Mouse (Mus musculus) cerebellum, adult 2 months (tissue): ENCODE results near the gene Gpr3. TPM values are rescaled to one million over a fixed set of nuclear protein-coding genes. Genes with fewer than 3 reads are reported as not detected.
A peak's percentile ranks its signal among the peaks of the same experiment; 100 is the strongest.

Experiments used
- DNase-seq, 2 experiments: peaks; one replicate each; pipeline ENCODE4 v3.0.0; 2021
- H3K27ac ChIP-seq: fragments of 200-500 bp; 2 replicates; pipeline ENCODE4 v1.5.1; 2012; ENCODE audit warnings: low read length, control low read depth, inconsistent platforms; ENCODE audit not compliant: insufficient read depth
- H3K27me3 ChIP-seq: fragments of 200-500 bp; 2 replicates; pipeline ENCODE4 v1.6.1; 2012; ENCODE audit warnings: inconsistent platforms, mild to moderate bottlenecking, low read length, moderate library complexity; ENCODE audit not compliant: control insufficient read depth, insufficient read depth
- H3K4me1 ChIP-seq: fragments of 200-500 bp; 2 replicates; pipeline ENCODE4 v1.6.1; 2011; ENCODE audit warnings: low read length; ENCODE audit not compliant: control insufficient read depth, insufficient read depth
- H3K4me3 ChIP-seq: fragments of 200-500 bp; replicated peaks from 2 replicates; pipeline ENCODE3; 2011; ENCODE audit warnings: mild to moderate bottlenecking, low read depth, low read length, control low read depth; ENCODE audit not compliant: insufficient read depth
- CTCF ChIP-seq: fragments of 200-500 bp; IDR thresholded peaks from 2 replicates; pipeline ENCODE4 v1.5.1; 2011; ENCODE audit warnings: low read depth, mild to moderate bottlenecking, control low read depth, low read length, moderate library complexity, borderline replicate concordance; ENCODE audit not compliant: insufficient read depth
- POLR2A ChIP-seq: fragments of 200-500 bp; IDR thresholded peaks from 2 replicates; pipeline ENCODE4 v1.6.1; 2011; ENCODE audit warnings: low read length, control low read depth, borderline replicate concordance; ENCODE audit not compliant: insufficient read depth
- WGBS: fragments of 180-500 bp; shearing (Covaris S2); methylation state at CpG from one replicate; pipeline ENCODE4 v1.1.7; 2018; 5-methylcytosine and 5-hydroxymethylcytosine counted together
- polyA plus RNA-seq: library from polyadenylated mRNA; depleted of rRNA; stranded (reverse); fragments of >200 nt; gene quantifications from 2 replicates; pipeline ENCODE4 v1.2.3, GENCODE M21; 2012

The Gpr3 gene
- polyA plus RNA-seq, 1 experiment: 10.9 TPM

DNA sequence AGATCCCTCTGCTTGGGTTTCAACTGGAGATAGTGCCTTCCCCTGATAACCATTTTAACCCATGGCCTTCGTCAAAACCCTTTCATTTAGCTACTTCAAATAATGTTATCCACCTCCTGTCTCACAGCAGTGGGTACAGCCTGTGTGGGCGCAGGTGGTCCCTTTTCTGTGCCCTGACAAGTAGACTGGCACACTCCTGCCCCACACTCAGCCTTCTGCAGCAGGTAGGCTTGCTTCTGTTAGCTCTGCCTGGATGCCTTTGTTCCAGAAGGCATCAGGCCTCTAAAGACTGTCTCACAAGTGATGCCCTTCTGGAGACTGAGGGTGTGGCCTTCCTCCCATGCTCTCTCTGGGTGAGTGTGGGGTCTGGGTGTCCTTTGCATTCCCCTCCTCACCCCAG is 16.2 kb downstream of the Gpr3 start:
- no peak overlapping the region for H3K4me3 ChIP-seq
- TF ChIP-seq POLR2A: no peak
- TF ChIP-seq CTCF: no peak
- no peak overlapping the region for H3K27ac ChIP-seq
- no peak for DNase-seq
- H3K4me1 ChIP-seq: peaks cover 28% of the 10 kb centered on the region
- no peaks in the 10 kb centered on the region for H3K27me3 ChIP-seq
- WGBS: 94% methylated on average over 2 of the region's 2 CpGs

DNA sequence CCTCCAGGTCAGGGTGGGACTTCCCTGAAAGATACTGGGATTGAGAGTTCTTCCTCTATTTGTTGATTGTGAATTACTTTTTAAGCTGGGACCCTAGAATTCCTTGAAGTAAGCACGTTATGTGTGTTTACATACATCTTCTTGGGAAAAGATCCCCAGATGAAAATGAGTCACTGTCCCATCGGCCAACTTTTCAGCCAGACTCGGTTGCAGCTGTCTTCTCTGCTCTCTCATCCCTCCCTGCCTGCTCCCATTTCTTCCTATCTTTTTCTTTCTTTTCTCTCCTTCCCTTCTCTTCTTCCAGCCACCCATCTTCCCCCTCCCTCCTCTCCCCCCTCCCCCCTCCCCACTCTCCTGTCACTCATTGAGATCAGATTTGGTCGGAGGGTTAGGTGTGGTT is 17.3 kb downstream of the Gpr3 start:
- Histone ChIP-seq H3K27me3 (no peaks in the 10 kb centered on the region), H3K4me1 (peaks cover 18% of the 10 kb centered on the region), H3K4me3 (no peak overlapping the region), H3K27ac (no peak overlapping the region)
- WGBS: 77% methylated on average over 4 of the region's 4 CpGs
- no peak for TF ChIP-seq POLR2A
- TF ChIP-seq CTCF: no peak
- DNase-seq: no peak

DNA sequence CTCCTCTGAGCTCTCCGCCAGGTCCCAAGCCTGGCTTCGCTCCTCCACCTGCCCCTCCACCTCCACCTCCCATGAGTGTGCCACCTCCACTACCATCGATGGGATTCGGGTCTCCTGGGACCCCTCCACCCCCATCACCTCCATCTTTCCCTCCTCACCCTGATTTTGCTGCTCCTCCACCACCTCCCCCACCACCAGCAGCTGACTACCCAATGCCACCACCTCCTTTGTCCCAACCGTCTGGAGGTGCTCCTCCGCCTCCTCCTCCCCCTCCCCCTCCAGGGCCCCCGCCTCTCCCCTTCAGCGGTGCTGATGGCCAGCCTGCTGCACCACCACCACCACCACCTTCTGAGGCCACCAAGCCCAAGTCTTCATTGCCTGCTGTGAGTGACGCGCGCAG is 17.9 kb downstream of the Gpr3 start:
- Histone ChIP-seq H3K4me3 (no peak overlapping the region), H3K4me1 (peaks cover 18% of the 10 kb centered on the region), H3K27ac (no peak overlapping the region), H3K27me3 (no peaks in the 10 kb centered on the region)
- WGBS: 85% methylated on average over 11 of the region's 11 CpGs
- no peak for DNase-seq
- TF ChIP-seq CTCF (no peak), POLR2A (no peak)

DNA sequence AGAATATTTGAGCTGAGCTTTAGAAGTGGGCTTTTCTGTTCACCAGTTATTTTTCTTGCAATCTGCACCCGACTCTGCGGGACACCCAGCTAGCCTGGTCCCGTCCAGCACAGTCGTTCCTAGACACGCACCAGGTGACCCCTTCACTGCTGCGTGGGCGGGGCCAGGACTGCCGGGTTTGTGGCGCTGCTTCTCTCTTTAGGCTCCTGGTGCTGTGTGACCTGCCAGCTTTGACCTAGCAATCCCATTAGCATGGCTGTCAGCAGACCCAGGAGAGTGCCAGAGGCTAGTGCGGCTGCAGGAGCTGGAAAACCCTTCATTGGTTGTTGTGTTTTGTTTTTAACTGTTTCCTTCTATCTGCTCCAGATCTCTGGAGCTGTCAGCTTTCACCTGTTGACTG is 22.9 kb downstream of the Gpr3 start:
- Histone ChIP-seq H3K27me3 (no peaks in the 10 kb centered on the region), H3K4me3 (no peak overlapping the region), H3K27ac (no peak overlapping the region), H3K4me1 (no peaks in the 10 kb centered on the region)
- DNase-seq: no peak
- no peak for TF ChIP-seq CTCF
- WGBS: 65% methylated on average over 10 of the region's 10 CpGs

DNA sequence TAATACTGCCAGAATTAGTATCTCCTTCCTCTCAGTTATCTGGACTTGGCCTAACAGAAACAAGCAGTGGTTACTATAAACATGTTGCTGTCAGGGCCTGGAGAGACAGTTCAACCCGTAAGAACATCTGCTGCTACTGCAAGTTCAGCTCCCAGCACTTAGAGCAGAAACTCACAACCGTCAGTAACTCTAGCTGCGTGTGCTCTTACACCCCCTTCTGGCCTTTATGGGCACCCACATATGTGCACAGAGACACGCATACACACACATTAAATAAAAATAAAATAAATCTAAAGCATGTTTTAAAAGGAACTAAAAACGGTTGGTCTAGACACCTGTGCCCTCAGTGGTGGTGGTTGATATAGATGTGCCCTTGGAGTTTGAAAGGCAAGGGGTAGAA is 25.5 kb downstream of the Gpr3 start:
- no peak for DNase-seq
- H3K27me3 ChIP-seq: no peaks in the 10 kb centered on the region
- no peaks in the 10 kb centered on the region for H3K4me1 ChIP-seq
- no peak for TF ChIP-seq POLR2A
- 0 out of 2 replicates have a peak, but pooled peaks have one; percentile 7 for TF ChIP-seq CTCF
- 94% methylated on average over 5 of the region's 5 CpGs for WGBS
- no peak overlapping the region for H3K4me3 ChIP-seq
- H3K27ac ChIP-seq: no peak overlapping the region

DNA sequence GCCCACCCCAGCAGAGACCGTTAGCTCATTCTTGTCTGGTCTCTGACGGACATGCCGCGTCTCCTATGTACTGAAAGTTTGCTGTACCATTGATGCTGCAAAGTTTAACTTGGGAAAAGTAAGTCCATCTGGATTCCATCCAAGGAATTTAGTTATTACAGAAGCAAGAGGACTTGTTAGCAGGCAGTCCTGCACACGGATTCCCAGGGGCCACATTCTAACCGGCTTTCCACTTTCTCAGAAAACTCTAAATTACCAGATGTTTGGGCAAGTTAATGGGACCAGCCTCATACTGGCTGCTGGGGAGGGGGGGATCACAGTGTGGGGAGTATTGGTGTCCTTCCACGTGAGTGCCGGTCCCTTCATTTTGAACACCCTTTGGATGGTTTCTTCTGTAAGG is 26.4 kb downstream of the Gpr3 start:
- TF ChIP-seq CTCF (no peak), POLR2A (no peak)
- no peaks in the 10 kb centered on the region for H3K27me3 ChIP-seq
- WGBS: 83% methylated on average over 8 of the region's 8 CpGs
- H3K4me1 ChIP-seq: no peaks in the 10 kb centered on the region
- no peak overlapping the region for H3K27ac ChIP-seq
- DNase-seq: no peak
- no peak overlapping the region for H3K4me3 ChIP-seq

DNA sequence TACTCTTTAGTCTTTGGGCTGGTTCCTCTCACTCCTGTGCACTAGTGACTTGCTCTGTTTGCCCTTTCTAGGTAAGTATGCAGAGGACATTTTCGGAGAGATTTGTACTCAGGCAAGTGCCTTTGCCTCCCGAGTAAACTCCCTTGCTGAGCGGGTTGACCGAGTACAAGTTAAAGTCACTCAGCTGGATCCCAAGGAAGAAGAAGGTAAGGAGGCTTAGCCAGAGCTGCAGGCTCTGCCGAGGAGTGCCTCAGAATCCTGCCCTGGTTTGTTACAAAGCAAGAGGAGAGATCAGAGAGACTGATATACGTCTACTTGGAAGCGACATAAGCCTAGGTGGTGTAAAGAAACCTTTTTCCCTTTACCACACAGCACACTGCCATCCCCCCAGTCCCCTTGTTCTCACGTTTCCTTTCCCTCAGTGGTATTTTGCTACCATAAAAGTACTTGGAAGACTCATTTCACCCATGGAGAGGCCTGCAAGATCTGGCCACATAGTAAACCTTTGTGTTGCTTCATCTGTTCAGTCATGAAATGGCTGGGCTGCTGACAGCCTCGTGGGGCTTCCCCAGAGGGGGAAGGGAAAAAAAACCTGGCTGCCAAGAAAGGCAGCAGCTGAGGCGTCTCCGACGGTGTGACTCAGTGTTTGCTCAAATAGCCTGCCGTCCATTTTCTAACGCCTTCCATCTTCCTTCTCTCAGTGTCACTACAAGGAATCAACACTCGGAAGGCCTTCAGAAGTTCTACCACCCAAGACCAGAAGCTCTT is 27.3 kb downstream of the Gpr3 start:
- Histone ChIP-seq H3K27me3 (no peaks in the 10 kb centered on the region), H3K4me3 (no peak overlapping the region), H3K4me1 (no peaks in the 10 kb centered on the region), H3K27ac (no peak overlapping the region)
- WGBS: 35% methylated on average over 15 of the region's 15 CpGs
- TF ChIP-seq CTCF (no peak), POLR2A (no peak)
- DNase-seq: no peak

DNA sequence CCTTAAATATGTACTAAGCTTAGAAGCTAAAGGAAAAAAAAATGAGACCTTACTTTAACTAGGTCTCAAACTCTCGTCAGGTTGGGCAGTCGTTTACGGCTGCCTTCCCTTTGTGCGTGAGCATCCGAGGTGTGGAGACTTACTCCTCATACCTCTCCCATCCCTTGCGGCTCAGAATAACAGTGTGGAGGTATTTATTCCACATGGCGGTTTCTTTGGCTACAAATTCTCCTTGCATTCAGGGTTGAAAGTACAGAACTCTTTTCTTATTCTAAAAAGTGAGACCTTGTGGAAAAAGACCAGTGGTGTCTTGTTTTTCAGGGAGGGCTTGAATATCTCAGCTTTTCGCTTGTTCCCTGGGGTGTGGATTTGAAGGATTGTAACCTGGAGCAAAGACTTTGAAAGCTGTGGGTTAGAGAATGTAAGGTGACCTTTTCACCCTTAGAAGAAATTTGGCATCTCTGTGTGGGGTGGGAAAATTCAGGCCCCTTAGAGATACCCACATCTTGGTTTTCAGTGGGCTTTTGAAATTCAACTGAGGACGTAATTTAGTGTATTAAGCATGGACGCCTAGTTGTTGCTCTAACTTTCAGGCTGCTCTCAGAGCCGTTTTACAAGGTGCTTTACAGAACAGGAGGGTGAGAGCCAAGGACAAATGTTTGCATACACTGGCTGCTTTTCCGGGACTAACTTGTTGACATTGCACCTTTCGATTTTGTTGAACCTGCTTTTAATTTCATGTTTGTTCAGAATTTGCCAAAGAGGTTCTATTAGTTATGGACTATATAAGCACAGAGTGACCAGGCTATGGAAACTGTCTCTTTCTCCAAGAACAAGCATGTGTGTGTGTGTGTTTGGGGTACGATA is 28.1 kb downstream of the Gpr3 start:
- Histone ChIP-seq H3K27ac (no peak overlapping the region), H3K27me3 (no peaks in the 10 kb centered on the region), H3K4me1 (no peaks in the 10 kb centered on the region), H3K4me3 (no peak overlapping the region)
- TF ChIP-seq POLR2A (no peak), CTCF (no peak)
- WGBS: 87% methylated on average over 14 of the region's 14 CpGs
- no peak for DNase-seq
